Mouse (Mus musculus): Measurements from ENCODE around the gene Tmem238. TPM values are rescaled to one million over a fixed set of nuclear protein-coding genes. Genes with fewer than 3 reads are reported as not detected.
"Not testable (repeated sequence)": the region's sequence is repeated elsewhere in the genome, so short reads cannot be mapped to it uniquely, and the experiment has no call there.

Gene Tmem238
- polyA plus RNA-seq, 1 experiment from 2014 or later = 40.4 TPM

DNA sequence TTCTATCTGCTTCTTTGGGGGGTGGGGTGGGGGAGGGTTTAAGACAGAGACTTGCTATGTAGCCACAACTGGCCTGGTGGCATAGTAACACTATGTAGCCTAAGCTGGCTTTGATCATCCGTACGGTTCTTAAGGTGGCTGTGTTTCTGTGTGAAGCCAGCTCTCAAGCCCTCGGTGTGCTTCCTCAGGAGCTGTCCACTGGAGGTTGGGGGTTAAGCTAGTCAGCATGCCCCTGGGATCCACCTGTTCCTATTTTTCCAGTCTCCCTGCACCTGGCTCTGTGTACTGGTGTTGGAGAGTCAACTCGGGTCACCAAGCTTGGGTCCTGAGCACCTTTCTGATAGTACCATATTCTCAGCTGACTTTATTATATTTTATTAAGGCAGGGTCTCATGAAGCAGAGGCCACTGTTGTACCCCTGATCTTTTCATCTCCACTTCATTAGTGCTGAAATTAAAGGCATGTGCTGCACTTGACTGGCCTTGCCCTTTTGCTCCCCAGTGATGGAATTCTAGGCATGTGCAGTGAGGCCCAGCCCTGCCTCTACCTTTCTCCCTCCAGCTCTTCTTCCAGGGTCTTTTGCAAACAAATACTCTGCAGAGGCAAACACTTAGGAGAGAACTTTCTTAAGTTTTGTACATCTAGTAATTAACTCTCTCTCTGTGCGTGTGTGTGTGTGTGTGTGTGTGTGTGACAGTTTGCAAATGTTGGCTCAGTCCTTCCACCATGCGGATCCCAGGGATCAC lies 32.9 kb upstream of the Tmem238 start:
- no peak overlapping the region for H3K4me3 ChIP-seq (replicated peaks; ENCODE audit: low read depth, low read length)
- ATAC-seq (replicated peaks; ENCODE audit: low FRiP score, low read depth) = peak; percentile 74
- H3K9me3 ChIP-seq (replicated peaks; ENCODE audit: low read length) = no peaks in the 10 kb centered on the region
- no peaks in the 10 kb centered on the region for H3K27me3 ChIP-seq (ENCODE audit: insufficient read depth, low read length)
- 51% methylated on average over 6 of the region's 6 CpGs for WGBS
- H3K4me2 ChIP-seq (ENCODE audit: low read length) = no peak overlapping the region
- TF ChIP-seq CTCF (IDR thresholded peaks at IDR 0.05; ENCODE audit: low read depth) = no peak
- H3K9ac ChIP-seq (ENCODE audit: low read depth, low read length) = no peak overlapping the region
- no peaks in the 10 kb centered on the region for H3K36me3 ChIP-seq (ENCODE audit: insufficient read depth, low read length)
- H3K4me1 ChIP-seq (replicated peaks; ENCODE audit: insufficient read depth, low read length) = no peaks in the 10 kb centered on the region
- peak; percentile 40 for DNase-seq (ENCODE audit: low spot score)
- H3K27ac ChIP-seq = peak overlapping the region; percentile 37; the same call in 1 of the 2 replicates

DNA sequence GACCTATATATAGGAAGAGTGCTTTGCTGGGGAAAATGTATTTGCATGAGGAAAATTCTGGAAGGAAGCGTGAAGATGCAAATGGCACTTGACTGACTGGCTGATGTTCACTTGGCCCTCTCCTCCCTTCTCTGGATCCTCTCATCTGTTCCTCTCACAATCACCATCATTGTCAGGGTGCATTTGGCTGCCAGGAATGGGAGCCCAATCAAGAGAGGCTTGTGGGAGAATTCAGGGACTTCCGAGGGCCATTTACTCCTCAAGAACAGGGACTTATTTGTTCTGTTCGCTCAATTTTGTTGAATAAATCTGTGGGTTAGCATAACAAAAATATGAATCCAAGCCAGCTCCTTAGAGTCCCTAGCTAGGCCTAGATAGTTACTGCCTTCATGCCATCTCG lies 32.2 kb upstream of the Tmem238 start:
- Histone ChIP-seq H3K4me1 (replicated peaks; ENCODE audit: insufficient read depth, low read length) (no peaks in the 10 kb centered on the region), H3K9me3 (replicated peaks; ENCODE audit: low read length) (no peaks in the 10 kb centered on the region), H3K9ac (ENCODE audit: low read depth, low read length) (no peak overlapping the region), H3K27me3 (ENCODE audit: insufficient read depth, low read length) (no peaks in the 10 kb centered on the region), H3K36me3 (ENCODE audit: insufficient read depth, low read length) (no peaks in the 10 kb centered on the region), H3K4me3 (replicated peaks; ENCODE audit: low read depth, low read length) (no peak overlapping the region), H3K27ac (no peak overlapping the region), H3K4me2 (ENCODE audit: low read length) (no peak overlapping the region)
- no peak for TF ChIP-seq CTCF (IDR thresholded peaks at IDR 0.05; ENCODE audit: low read depth)
- ATAC-seq (replicated peaks; ENCODE audit: low FRiP score, low read depth) (no peak), DNase-seq (ENCODE audit: low spot score) (no peak)
- 83% methylated on average over 4 of the region's 4 CpGs for WGBS

DNA sequence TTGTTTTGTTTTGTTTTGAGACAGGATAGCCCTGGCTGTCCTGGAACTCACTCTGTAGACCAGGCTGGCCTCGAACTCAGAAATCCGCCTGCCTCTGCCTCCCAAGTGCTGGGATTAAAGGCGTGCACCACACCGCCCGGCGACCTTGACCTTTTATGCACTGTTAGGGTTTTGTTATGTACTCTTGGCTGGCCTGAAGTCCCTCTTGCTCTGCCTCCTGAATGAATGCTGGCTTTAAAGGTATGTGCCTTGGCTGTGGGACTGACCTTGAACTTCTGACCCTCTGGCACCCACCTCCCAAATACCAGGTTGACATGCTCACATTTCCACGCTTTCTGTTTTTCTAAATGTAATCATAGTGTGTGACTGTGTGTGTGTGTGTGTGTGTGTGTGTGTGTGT lies 31.5 kb upstream of the Tmem238 start:
- not testable (repeated sequence) for H3K4me1 ChIP-seq (replicated peaks; ENCODE audit: insufficient read depth, low read length); DNase-seq (ENCODE audit: low spot score); H3K4me2 ChIP-seq (ENCODE audit: low read length); H3K9me3 ChIP-seq (replicated peaks; ENCODE audit: low read length); H3K27ac ChIP-seq; H3K36me3 ChIP-seq (ENCODE audit: insufficient read depth, low read length); H3K9ac ChIP-seq (ENCODE audit: low read depth, low read length); H3K4me3 ChIP-seq (replicated peaks; ENCODE audit: low read depth, low read length); ATAC-seq (replicated peaks; ENCODE audit: low FRiP score, low read depth); H3K27me3 ChIP-seq (ENCODE audit: insufficient read depth, low read length)
- WGBS = 90% methylated on average over 7 of the region's 7 CpGs

DNA sequence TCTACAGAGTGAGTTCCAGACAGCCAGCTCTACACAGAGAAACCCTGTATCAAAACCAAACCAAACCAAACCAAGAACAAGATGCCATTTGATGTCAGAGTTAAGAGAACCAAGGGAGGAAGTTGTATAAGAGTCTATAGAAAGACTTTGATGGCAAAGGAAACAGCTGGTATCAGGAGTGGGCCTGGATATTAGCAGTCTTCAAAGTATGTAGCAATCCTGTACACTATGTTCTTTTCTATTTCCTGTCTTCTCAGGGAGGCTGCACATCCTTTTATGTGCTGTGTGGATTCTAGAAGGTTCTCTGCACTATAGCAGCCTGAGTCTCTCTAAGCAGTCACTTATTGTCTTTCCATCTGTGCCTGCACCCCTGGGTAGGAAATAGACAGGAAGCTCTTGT lies 27.1 kb upstream of the Tmem238 start:
- Histone ChIP-seq H3K36me3 (ENCODE audit: insufficient read depth, low read length) (no peaks in the 10 kb centered on the region), H3K9me3 (replicated peaks; ENCODE audit: low read length) (no peaks in the 10 kb centered on the region), H3K27ac (no peak overlapping the region), H3K4me2 (ENCODE audit: low read length) (no peak overlapping the region), H3K4me1 (replicated peaks; ENCODE audit: insufficient read depth, low read length) (peaks cover 3% of the 10 kb centered on the region; the same call in 1 of the 2 replicates), H3K4me3 (replicated peaks; ENCODE audit: low read depth, low read length) (no peak overlapping the region), H3K9ac (ENCODE audit: low read depth, low read length) (no peak overlapping the region), H3K27me3 (ENCODE audit: insufficient read depth, low read length) (no peaks in the 10 kb centered on the region)
- DNase-seq (ENCODE audit: low spot score) (peak; percentile 46), ATAC-seq (replicated peaks; ENCODE audit: low FRiP score, low read depth) (no peak)
- no peak for TF ChIP-seq CTCF (IDR thresholded peaks at IDR 0.05; ENCODE audit: low read depth)

DNA sequence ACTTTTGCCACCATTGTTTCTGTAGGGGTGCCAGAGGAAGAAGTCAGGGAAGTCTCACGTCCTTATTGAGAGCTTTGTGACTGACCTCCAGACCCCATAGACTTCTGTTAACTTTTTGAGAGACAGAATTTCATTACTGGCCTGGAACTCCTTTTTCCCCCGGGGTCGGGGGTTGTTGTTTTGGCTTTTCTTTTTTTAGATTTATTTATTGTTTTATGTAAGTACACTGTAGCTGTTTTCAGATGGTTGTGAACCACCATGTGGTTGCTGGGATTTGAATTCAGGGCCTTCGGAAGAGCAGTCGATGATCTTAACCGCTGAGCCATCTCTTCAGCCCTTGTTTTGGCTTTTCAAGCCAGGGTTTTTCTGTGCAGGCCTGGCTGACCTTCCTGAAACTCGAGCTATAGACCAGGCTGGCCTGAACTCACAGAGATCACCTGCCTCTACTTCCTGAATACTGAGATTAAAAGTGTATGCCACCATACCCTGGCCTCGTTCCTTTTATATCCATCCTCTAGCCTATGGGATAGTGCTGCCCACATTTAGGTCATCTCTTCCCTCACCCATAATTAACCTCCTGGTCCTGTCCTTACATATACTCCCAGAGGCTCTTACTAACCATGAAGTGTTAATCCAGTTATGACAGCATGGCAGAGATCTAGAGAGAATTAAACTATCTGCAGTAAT lies 23.8 kb upstream of the Tmem238 start:
- Histone ChIP-seq H3K9ac (ENCODE audit: low read depth, low read length) (peak overlapping the region; percentile 62), H3K36me3 (ENCODE audit: insufficient read depth, low read length) (peaks cover 3% of the 10 kb centered on the region; the same call in 1 of the 2 replicates), H3K27ac (peak overlapping the region; percentile 94), H3K9me3 (replicated peaks; ENCODE audit: low read length) (no peaks in the 10 kb centered on the region), H3K4me1 (replicated peaks; ENCODE audit: insufficient read depth, low read length) (peaks cover 15% of the 10 kb centered on the region), H3K4me2 (ENCODE audit: low read length) (peak overlapping the region; percentile 71), H3K4me3 (replicated peaks; ENCODE audit: low read depth, low read length) (peak overlapping the region; percentile 41), H3K27me3 (ENCODE audit: insufficient read depth, low read length) (no peaks in the 10 kb centered on the region)
- 25% methylated on average over 8 of the region's 8 CpGs for WGBS
- TF ChIP-seq CTCF (IDR thresholded peaks at IDR 0.05; ENCODE audit: low read depth) = no peak
- ATAC-seq (replicated peaks; ENCODE audit: low FRiP score, low read depth) (no peak), DNase-seq (ENCODE audit: low spot score) (no peak)

DNA sequence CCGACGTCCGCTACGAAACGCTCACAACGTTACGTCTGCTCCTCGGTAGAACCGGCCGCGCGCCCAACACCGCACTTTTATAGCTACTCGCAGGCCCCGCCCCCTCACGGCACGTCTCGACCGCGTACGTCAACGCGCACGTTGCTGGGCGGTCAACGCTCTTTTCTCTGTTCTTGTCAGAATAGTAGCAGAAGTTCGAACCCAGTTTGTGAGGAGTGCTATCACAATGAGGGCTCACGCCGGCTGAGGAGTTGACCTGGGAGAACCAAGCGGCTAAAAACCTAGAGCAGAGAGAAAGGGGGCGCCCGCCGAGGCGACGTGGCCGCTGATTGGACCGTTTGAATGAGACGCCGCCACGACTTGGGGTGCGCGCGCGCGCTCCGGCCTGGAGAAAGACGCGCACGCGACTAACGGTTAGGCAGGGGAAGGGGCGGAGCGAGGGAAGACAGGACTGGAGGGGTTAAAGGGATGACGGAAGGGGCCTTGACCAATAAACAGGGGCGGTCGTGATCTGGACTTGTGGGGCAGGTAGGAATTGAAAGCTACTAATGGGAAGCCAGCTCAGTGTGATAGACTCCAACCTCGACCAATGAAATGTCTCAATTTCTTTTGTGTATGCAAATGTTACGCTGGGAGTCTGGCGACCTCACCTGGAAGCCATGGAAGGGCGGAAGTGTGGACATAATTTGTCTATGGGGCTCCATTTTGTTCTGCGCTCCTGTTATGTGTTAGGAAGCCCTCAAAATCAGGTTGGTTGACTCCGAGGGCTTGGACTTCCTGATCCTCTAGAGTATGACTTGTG lies 23.0 kb upstream of the Tmem238 start, which contains the start of gene Ube2s:
Ube2s (minus strand) TSS at position 288 of the 802 bp plus-strand sequence.
- under 1% methylated on average over 62 of the region's 62 CpGs for WGBS
- peak within 1 kb of the TSS; percentile 72 for H3K9ac ChIP-seq (ENCODE audit: low read depth, low read length)
- peak within 1 kb of the TSS; percentile 96 for H3K27ac ChIP-seq
- ATAC-seq (replicated peaks; ENCODE audit: low FRiP score, low read depth) (peak; percentile 99), DNase-seq (ENCODE audit: low spot score) (peak; percentile 100)
- H3K9me3 ChIP-seq (replicated peaks; ENCODE audit: low read length) = no peaks in the 10 kb centered on the region
- TF ChIP-seq CTCF (IDR thresholded peaks at IDR 0.05; ENCODE audit: low read depth) = peak; percentile 48
- peak within 1 kb of the TSS; percentile 79 for H3K4me2 ChIP-seq (ENCODE audit: low read length)
- no peaks in the 10 kb centered on the region for H3K27me3 ChIP-seq (ENCODE audit: insufficient read depth, low read length)
- H3K4me1 ChIP-seq (replicated peaks; ENCODE audit: insufficient read depth, low read length) = peaks cover 15% of the 10 kb centered on the region
- H3K36me3 ChIP-seq (ENCODE audit: insufficient read depth, low read length) = peaks cover 6% of the 10 kb centered on the region
- peak within 1 kb of the TSS; percentile 61 for H3K4me3 ChIP-seq (replicated peaks; ENCODE audit: low read depth, low read length)
